Comparison of ENCODE assay signal across 17 mouse cellular contexts in genomic region chr11:7101674-7102073, GRCm38 (mm10). TPM values are rescaled to one million over a fixed set of nuclear protein-coding genes. Genes with fewer than 3 reads are reported as not detected.
DNase-seq lines count a peak whose midpoint lies in the region; ATAC-seq lines count a peak whose summit lies in the region.
"Had no signal": no experiment of that assay in that cellular context is flagged by ENCODE, and none has a peak within 500 bp of the region (broad histone marks: within the 10 kb centered on the region; RNA-seq: fewer than 3 reads in every experiment).

No protein-coding gene starts in this region.

- no peaks in the 10 kb centered on the region for H3K27me3 ChIP-seq in midbrain, embryonic 10.5 days (ENCODE audit: low read depth, poor library complexity, severe bottlenecking)
- no peaks in the 10 kb centered on the region for H3K27me3 ChIP-seq in midbrain, embryonic 14.5 days (ENCODE audit: control insufficient read depth, insufficient read depth, low read length)
- no peaks in the 10 kb centered on the region for H3K27me3 ChIP-seq in hindbrain, embryonic 13.5 days
- H3K27me3 ChIP-seq in neural tube, embryonic 14.5 days (ENCODE audit: control insufficient read depth, insufficient read depth, low read length) = no peaks in the 10 kb centered on the region
- H3K27me3 ChIP-seq: embryonic facial prominence, embryonic 13.5 days; liver, embryonic 12.5 days; lung, embryonic 15.5 days had no signal

- WGBS in midbrain, embryonic 10.5 days = 79% methylated on average over 6 of the region's 6 CpGs
- WGBS in midbrain, embryonic 14.5 days = 64% methylated on average over 6 of the region's 6 CpGs
- WGBS in hindbrain, embryonic 13.5 days = 41% methylated on average over 6 of the region's 6 CpGs
- 48% methylated on average over 6 of the region's 6 CpGs for WGBS in neural tube, embryonic 14.5 days

- H3K4me2 ChIP-seq in midbrain, embryonic 14.5 days (ENCODE audit: low read length) = no peak overlapping the region
- H3K4me2 ChIP-seq in hindbrain, embryonic 13.5 days = no peak overlapping the region
- no peak overlapping the region for H3K4me2 ChIP-seq in neural tube, embryonic 14.5 days (ENCODE audit: low read depth, low read length)
- H3K4me2 ChIP-seq: embryonic facial prominence, embryonic 13.5 days; liver, embryonic 12.5 days; lung, embryonic 15.5 days had no signal

- H3K4me1 ChIP-seq in midbrain, embryonic 10.5 days = peaks cover 24% of the 10 kb centered on the region
- 0 out of 2 replicates have a peak, but pooled peaks cover 4% of the 10 kb centered on the region for H3K4me1 ChIP-seq in midbrain, embryonic 14.5 days (ENCODE audit: control insufficient read depth, insufficient read depth, low read length)
- peaks cover 29% of the 10 kb centered on the region for H3K4me1 ChIP-seq in hindbrain, embryonic 13.5 days (replicated peaks)
- peaks cover 13% of the 10 kb centered on the region; the same call in 1 of the 2 replicates for H3K4me1 ChIP-seq in neural tube, embryonic 14.5 days (ENCODE audit: control insufficient read depth, insufficient read depth, low read length)
- H3K4me1 ChIP-seq: embryonic facial prominence, embryonic 13.5 days; liver, embryonic 12.5 days; lung, embryonic 15.5 days had no signal

- DNase-seq in midbrain, embryonic 10.5 days (ENCODE audit: low spot score) = no peak
- no peak for DNase-seq in midbrain, embryonic 14.5 days
- DNase-seq in cerebellum, postnatal 10 days = peak; percentile 80
- no peak for DNase-seq in heart, postnatal 10 days
- no peak for DNase-seq in embryo, embryonic 10.5 days (ENCODE audit: low spot score)
- DNase-seq: adrenal gland, adult 2 months; kidney, postnatal 25 days; right cerebral cortex, postnatal 4 days; thymus, postnatal 4 days had no signal

- 0 out of 2 replicates have a peak, but pooled peaks cover 5% of the 10 kb centered on the region for H3K36me3 ChIP-seq in midbrain, embryonic 10.5 days
- no peaks in the 10 kb centered on the region for H3K36me3 ChIP-seq in midbrain, embryonic 14.5 days (ENCODE audit: control insufficient read depth, insufficient read depth, low read length)
- peaks cover 4% of the 10 kb centered on the region; the same call in 1 of the 2 replicates for H3K36me3 ChIP-seq in hindbrain, embryonic 13.5 days
- H3K36me3 ChIP-seq in neural tube, embryonic 14.5 days (ENCODE audit: control insufficient read depth, insufficient read depth, low read length) = no peaks in the 10 kb centered on the region
- H3K36me3 ChIP-seq: embryonic facial prominence, embryonic 13.5 days; forebrain, embryonic 10.5 days; liver, embryonic 12.5 days; lung, embryonic 15.5 days had no signal

- H3K9me3 ChIP-seq in midbrain, embryonic 10.5 days (replicated peaks) = no peaks in the 10 kb centered on the region
- H3K9me3 ChIP-seq in midbrain, embryonic 14.5 days (ENCODE audit: control insufficient read depth, low read length) = no peaks in the 10 kb centered on the region
- H3K9me3 ChIP-seq in hindbrain, embryonic 13.5 days = no peaks in the 10 kb centered on the region
- no peaks in the 10 kb centered on the region for H3K9me3 ChIP-seq in neural tube, embryonic 14.5 days (ENCODE audit: control insufficient read depth, low read length)
- H3K9me3 ChIP-seq: forebrain, embryonic 10.5 days; liver, embryonic 12.5 days; lung, embryonic 15.5 days had no signal

- H3K4me3 ChIP-seq in midbrain, embryonic 10.5 days = no peak overlapping the region
- H3K4me3 ChIP-seq in midbrain, embryonic 14.5 days (replicated peaks; ENCODE audit: low read depth, low read length) = no peak overlapping the region
- H3K4me3 ChIP-seq in hindbrain, embryonic 13.5 days = no peak overlapping the region
- H3K4me3 ChIP-seq in neural tube, embryonic 14.5 days (ENCODE audit: low read depth, low read length) = no peak overlapping the region
- H3K4me3 ChIP-seq: embryonic facial prominence, embryonic 13.5 days; forebrain, embryonic 10.5 days; liver, embryonic 12.5 days; lung, embryonic 15.5 days had no signal

- intact Hi-C loops in heart, postnatal 10 days (cut with DNase I) = no loop called here

- H3K9ac ChIP-seq in midbrain, embryonic 14.5 days (replicated peaks; ENCODE audit: low read length) = no peak overlapping the region
- no peak overlapping the region for H3K9ac ChIP-seq in hindbrain, embryonic 13.5 days
- no peak overlapping the region; the same call in 1 of the 2 replicates for H3K9ac ChIP-seq in neural tube, embryonic 14.5 days (replicated peaks; ENCODE audit: low read depth, low read length)
- H3K9ac ChIP-seq: embryonic facial prominence, embryonic 13.5 days; liver, embryonic 12.5 days; lung, embryonic 15.5 days had no signal

- ATAC-seq in midbrain, embryonic 14.5 days (ENCODE audit: low FRiP score, low TSS enrichment) = no peak
- ATAC-seq in hindbrain, embryonic 13.5 days (ENCODE audit: low FRiP score) = peak; percentile 56; the same call in 1 of the 2 replicates
- peak; percentile 6; the same call in 1 of the 2 replicates for ATAC-seq in neural tube, embryonic 14.5 days (ENCODE audit: low read depth)
- no peak for ATAC-seq in granulocyte monocyte progenitor cell, adult 5-6 weeks (replicated peaks; ENCODE audit: poor library complexity, severe bottlenecking)
- ATAC-seq: liver, embryonic 12.5 days had no signal

- peak overlapping the region; percentile 7; the same call in 1 of the 2 replicates for H3K27ac ChIP-seq in midbrain, embryonic 10.5 days (replicated peaks)
- H3K27ac ChIP-seq in midbrain, embryonic 14.5 days (replicated peaks; ENCODE audit: low read depth, low read length) = no peak overlapping the region
- peak overlapping the region; percentile 76 for H3K27ac ChIP-seq in hindbrain, embryonic 13.5 days
- H3K27ac ChIP-seq in neural tube, embryonic 14.5 days (ENCODE audit: low read depth, low read length) = peak overlapping the region; percentile 70
- H3K27ac ChIP-seq: embryonic facial prominence, embryonic 13.5 days; forebrain, embryonic 10.5 days; liver, embryonic 12.5 days; lung, embryonic 15.5 days had no signal

RNA-seq across cellular contexts. Expression of gene Adcy1, which starts 38.4 kb away (rescaled TPM):
- polyA plus RNA-seq in midbrain, embryonic 10.5 days (2016; fragmentation: Nextera tagmentation; extraction: Ambion mirVana) = 1.2 and 1.4 TPM in 2 replicates
- 9.9 and 10.7 TPM in 2 replicates for polyA plus RNA-seq in midbrain, embryonic 14.5 days (2014; fragmentation: Nextera tagmentation; extraction: Ambion mirVana)
- 4.5 and 5.1 TPM in 2 replicates for polyA plus RNA-seq in hindbrain, embryonic 13.5 days (2015; fragmentation: Nextera tagmentation; extraction: Ambion mirVana)
- polyA plus RNA-seq in neural tube, embryonic 14.5 days (2014; fragmentation: Nextera tagmentation; extraction: Ambion mirVana) = 18.1 and 24.2 TPM in 2 replicates
- total RNA-seq in heart, postnatal 10 days (2021) = 1 to 10 TPM in 1 of 2 experiments, under 1 TPM in 1; 0.79 to 1.7 TPM
- not detected in 2 replicates for total RNA-seq in granulocyte monocyte progenitor cell, adult 5-6 weeks (2014; fragmentation: Nextera tagmentation)
- not detected in 2 replicates for total RNA-seq in granulocyte monocyte progenitor cell, adult 5-6 weeks (2017)
- total RNA-seq: common myeloid progenitor, adult 5-6 weeks had no signal

Comparison
In these comparisons a context has a peak if more than half of its experiments do, and no peak if none do; other contexts are left out.
1. DNase-seq: peak in cerebellum, postnatal 10 days (2 of 2); none in midbrain, embryonic 10.5 days (single experiment), midbrain, embryonic 14.5 days (single experiment), heart, postnatal 10 days (0 of 2) and embryo, embryonic 10.5 days (single experiment).
2. ATAC-seq: peak in hindbrain, embryonic 13.5 days (single experiment) and neural tube, embryonic 14.5 days (single experiment); none in midbrain, embryonic 14.5 days (single experiment) and granulocyte monocyte progenitor cell, adult 5-6 weeks (single experiment).